Mouse (Mus musculus) heart, embryonic 12.5 days (tissue): ENCODE results near the gene Gas2l3. TPM values are rescaled to one million over a fixed set of nuclear protein-coding genes. Genes with fewer than 3 reads are reported as not detected.

Experiments
- ATAC-seq: fragments of 200-750 bp; cut with Nextera tagmentation; 2 replicates; pipeline ENCODE4 v1.8.0; 2017; ENCODE audit warnings: moderate TSS enrichment, moderate library complexity; ENCODE audit not compliant: insufficient number of reproducible peaks, low FRiP score
- H3K27ac ChIP-seq: fragments of 300-500 bp; sonication (generic); 2 replicates; pipeline ENCODE4 v1.5.1; 2016; ENCODE audit warnings: mild to moderate bottlenecking, moderate library complexity; ENCODE audit not compliant: poor library complexity, severe bottlenecking
- H3K27me3 ChIP-seq: fragments of 300-500 bp; sonication (generic); replicated peaks from 2 replicates; pipeline ENCODE4 v1.6.1; 2016; ENCODE audit warnings: mild to moderate bottlenecking, moderate library complexity
- H3K36me3 ChIP-seq: fragments of 300-500 bp; sonication (generic); 2 replicates; pipeline ENCODE4 v1.6.1; 2016; ENCODE audit warnings: mild to moderate bottlenecking, moderate library complexity
- H3K4me1 ChIP-seq: fragments of 300-500 bp; sonication (generic); replicated peaks from 2 replicates; pipeline ENCODE4 v1.6.1; 2016; ENCODE audit warnings: mild to moderate bottlenecking
- H3K4me2 ChIP-seq: fragments of 300-500 bp; sonication (generic); 2 replicates; pipeline ENCODE4 v1.6.1; 2016; ENCODE audit warnings: mild to moderate bottlenecking, moderate library complexity
- H3K4me3 ChIP-seq: fragments of 300-500 bp; sonication (generic); 2 replicates; pipeline ENCODE4 v1.5.1; 2016; ENCODE audit warnings: mild to moderate bottlenecking
- H3K9ac ChIP-seq: fragments of 300-500 bp; sonication (generic); 2 replicates; pipeline ENCODE4 v1.6.1; 2016; ENCODE audit warnings: mild to moderate bottlenecking, moderate library complexity
- H3K9me3 ChIP-seq: fragments of 300-500 bp; sonication (generic); replicated peaks from 2 replicates; pipeline ENCODE4 v1.6.1; 2016; ENCODE audit warnings: mild to moderate bottlenecking, moderate library complexity
- WGBS: fragments of 180-500 bp; shearing (Covaris S2); methylation state at CpG from one replicate; pipeline ENCODE4 v1.1.7; 2016; 5-methylcytosine and 5-hydroxymethylcytosine counted together
- polyA plus RNA-seq: library from polyadenylated mRNA; unstranded; fragments of >200 nt; fragmentation: Nextera tagmentation; extraction: Ambion mirVana; gene quantifications from 2 replicates; pipeline ENCODE4 v1.2.1, GENCODE M21; 2016

Gas2l3 gene
- polyA plus RNA-seq = 27.4 and 28.1 TPM in 2 replicates

DNA sequence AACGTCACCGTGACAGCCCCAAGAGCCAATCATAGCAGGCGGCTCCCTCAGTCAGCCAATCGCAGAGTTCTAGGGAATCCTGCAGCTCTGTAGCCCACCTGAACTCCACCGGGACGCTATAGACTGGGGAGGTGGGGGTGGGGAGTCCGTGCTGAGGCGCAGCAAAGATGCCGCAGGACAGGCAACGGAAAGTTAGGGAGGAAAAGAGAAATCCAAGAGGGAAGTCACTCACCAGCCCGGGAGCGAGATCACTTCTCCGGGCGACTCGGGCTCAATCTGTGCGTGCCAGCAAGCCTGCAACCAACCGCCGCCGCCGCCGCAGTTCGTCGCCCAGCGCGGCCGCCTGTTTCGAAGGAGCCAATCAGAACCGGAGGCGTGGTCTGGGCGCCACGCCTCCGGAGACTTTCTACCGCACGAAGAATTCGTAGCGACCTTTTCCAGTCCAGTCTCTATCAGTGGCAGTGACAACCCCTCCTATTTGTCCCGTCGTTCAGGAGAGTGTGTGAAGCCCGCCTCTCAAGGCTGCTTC lies at the start of gene Gas2l3:
Gas2l3 (minus strand) TSS at position 345 of the 529 bp plus-strand sequence.
- Histone ChIP-seq H3K27me3 (no peaks in the 10 kb centered on the region), H3K4me2 (peak within 1 kb of the TSS; percentile 84), H3K27ac (peak within 1 kb of the TSS; percentile 62), H3K4me1 (peaks cover 23% of the 10 kb centered on the region), H3K36me3 (peaks cover 11% of the 10 kb centered on the region; the same call in 1 of the 2 replicates), H3K9me3 (no peaks in the 10 kb centered on the region), H3K4me3 (peak within 1 kb of the TSS; percentile 73), H3K9ac (peak within 1 kb of the TSS; percentile 70)
- under 1% methylated on average over 39 of the region's 39 CpGs for WGBS
- ATAC-seq = peak; percentile 92

- Histone ChIP-seq H3K36me3 (no peaks in the 10 kb centered on the region), H3K27me3 (no peaks in the 10 kb centered on the region), H3K9ac (no peak overlapping the region), H3K4me3 (no peak overlapping the region), H3K4me2 (no peak overlapping the region), H3K9me3 (no peaks in the 10 kb centered on the region), H3K4me1 (no peaks in the 10 kb centered on the region), H3K27ac (no peak overlapping the region)
- WGBS = 52% methylated on average over 3 of the region's 3 CpGs
- ATAC-seq = no peak
Observed at GRCm38 (mm10) chr10:89491321-89491720, 47.6 kb upstream of the Gas2l3 start.

- Histone ChIP-seq H3K36me3 (no peaks in the 10 kb centered on the region), H3K4me1 (no peaks in the 10 kb centered on the region), H3K9ac (no peak overlapping the region), H3K27ac (no peak overlapping the region), H3K27me3 (no peaks in the 10 kb centered on the region), H3K9me3 (no peaks in the 10 kb centered on the region), H3K4me3 (no peak overlapping the region), H3K4me2 (no peak overlapping the region)
- no peak for ATAC-seq
- 80% methylated on average over 3 of the region's 3 CpGs for WGBS
Observed at GRCm38 (mm10) chr10:89490250-89490649, 46.5 kb upstream of the Gas2l3 start.

DNA sequence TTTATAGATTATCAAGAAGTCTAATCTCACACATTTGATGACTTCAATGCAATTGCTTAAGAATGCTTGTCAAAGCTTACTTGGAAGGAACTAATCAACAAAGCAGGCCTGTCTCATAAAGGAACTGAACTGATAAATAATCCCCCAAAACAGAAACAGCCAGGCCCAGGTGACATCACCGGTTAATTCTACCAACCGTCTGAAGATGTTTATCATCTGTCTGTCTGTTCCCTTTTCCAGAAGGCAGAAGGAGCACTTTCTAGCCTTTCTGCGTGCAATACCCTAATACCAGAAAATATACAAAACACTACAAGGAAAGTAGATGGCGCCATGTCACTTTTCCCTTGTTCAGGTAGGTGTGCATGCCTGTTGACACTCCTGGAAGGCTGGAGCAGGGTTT lies 45.7 kb upstream of the Gas2l3 start:
- H3K4me2 ChIP-seq = no peak overlapping the region
- no peaks in the 10 kb centered on the region for H3K9me3 ChIP-seq
- ATAC-seq = no peak
- no peak overlapping the region for H3K9ac ChIP-seq
- H3K27me3 ChIP-seq = no peaks in the 10 kb centered on the region
- no peak overlapping the region for H3K27ac ChIP-seq
- H3K4me1 ChIP-seq = no peaks in the 10 kb centered on the region
- H3K4me3 ChIP-seq = no peak overlapping the region
- 63% methylated on average over 4 of the region's 4 CpGs for WGBS
- H3K36me3 ChIP-seq = no peaks in the 10 kb centered on the region

DNA sequence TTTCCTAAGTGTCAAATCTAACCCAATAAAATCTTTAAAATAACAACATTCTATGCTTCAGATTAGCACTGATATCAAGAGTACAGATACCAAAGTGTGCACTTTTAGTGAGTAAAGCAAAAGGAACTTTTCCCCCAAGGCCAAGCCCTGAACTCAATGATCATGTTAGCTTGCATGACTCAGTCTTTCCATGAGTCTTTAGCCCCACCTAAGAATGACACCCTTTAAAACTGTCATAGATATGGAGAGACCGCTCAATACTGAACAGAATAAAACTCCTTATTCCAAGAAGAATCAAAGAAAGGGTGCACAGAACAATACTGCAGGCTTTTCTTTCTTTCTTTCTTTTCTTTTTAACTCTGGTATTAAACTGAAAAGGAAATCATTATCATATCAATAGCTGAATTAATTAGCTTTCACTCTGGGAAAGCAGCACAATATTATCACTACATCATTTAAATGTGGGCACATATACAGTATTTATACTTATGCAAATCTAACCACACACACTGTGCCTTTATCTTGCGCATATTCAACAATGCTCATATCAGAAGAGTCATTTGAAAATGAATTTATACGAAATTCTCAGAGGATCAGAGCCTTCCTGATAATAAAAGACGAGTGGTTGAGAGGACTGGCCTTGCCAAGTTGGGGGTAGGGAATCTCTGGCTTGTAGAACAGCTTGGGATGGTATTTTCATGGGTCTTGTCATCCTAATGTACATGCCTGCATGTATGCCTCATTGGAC lies 43.4 kb upstream of the Gas2l3 start:
- WGBS = 57% methylated on average over 4 of the region's 4 CpGs
- no peak for ATAC-seq
- H3K9ac ChIP-seq = no peak overlapping the region
- no peak overlapping the region for H3K4me3 ChIP-seq
- no peak overlapping the region for H3K27ac ChIP-seq
- H3K4me2 ChIP-seq = no peak overlapping the region
- no peaks in the 10 kb centered on the region for H3K27me3 ChIP-seq
- H3K9me3 ChIP-seq = no peaks in the 10 kb centered on the region
- no peaks in the 10 kb centered on the region for H3K4me1 ChIP-seq
- no peaks in the 10 kb centered on the region for H3K36me3 ChIP-seq

DNA sequence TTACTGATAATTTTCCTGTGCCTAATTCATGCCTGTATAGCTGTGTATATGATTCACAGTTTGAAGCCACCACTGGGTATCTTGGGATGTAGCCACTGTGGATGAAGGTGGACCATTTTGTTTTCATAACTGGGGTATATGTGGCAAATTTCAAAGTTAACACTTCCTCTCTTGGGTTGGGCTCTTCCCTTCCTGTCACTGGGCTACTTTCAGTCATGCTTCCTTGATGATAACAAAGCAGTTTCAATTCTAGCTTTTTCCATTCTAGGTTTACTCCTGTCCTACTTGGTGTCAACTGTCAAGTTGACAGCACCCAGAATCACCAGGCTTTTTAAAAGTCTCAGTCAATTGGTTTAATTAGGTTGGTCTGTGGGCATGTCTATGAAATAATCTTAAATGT lies 41.1 kb upstream of the Gas2l3 start:
- no peak for ATAC-seq
- H3K27me3 ChIP-seq = no peaks in the 10 kb centered on the region
- H3K9ac ChIP-seq = no peak overlapping the region

DNA sequence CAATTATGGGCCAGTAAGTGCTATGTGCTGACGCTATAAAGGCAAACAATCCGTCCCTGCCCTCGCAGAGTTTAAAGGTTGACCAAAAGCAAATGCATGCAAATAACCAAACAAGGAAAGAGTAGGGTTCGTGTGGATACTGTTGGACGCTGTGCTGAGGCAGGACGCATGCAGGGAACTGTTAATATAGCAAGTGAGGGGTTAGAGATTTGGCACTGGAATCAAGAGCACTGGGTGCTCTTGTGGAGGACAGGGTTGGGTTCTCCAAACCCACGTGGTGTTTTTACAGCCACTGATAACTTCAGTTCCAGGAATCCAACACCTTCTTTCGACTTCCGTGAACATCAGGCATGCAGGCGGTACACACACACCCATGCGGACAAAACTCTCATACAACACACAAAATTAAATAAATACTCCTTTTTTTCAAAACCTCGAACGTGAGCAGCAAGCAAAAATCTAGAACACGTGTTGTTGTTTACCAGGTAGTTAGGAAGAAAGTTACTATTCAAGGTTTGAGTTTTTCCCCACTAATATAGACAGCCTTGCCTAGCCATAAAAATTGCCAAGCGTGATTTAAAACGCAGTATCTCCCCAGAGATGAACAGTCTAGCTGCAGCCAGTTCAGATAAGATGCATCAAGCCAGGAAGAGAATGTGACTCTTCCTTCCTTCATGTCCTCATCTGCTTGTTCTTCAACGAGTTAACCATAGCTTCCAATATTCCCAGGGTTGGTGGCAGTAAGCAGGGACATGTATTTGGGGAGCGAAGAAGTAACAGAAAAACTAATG lies 40.2 kb upstream of the Gas2l3 start:
- Histone ChIP-seq H3K36me3 (no peaks in the 10 kb centered on the region), H3K27me3 (no peaks in the 10 kb centered on the region), H3K4me2 (no peak overlapping the region), H3K27ac (no peak overlapping the region), H3K4me1 (no peaks in the 10 kb centered on the region), H3K9ac (no peak overlapping the region), H3K9me3 (no peaks in the 10 kb centered on the region), H3K4me3 (no peak overlapping the region)
- no peak for ATAC-seq
- WGBS = 81% methylated on average over 18 of the region's 18 CpGs

More for the DNA sequence above, 41.1 kb upstream of the Gas2l3 start:
- Histone ChIP-seq H3K4me1 (no peaks in the 10 kb centered on the region), H3K4me2 (no peak overlapping the region), H3K27ac (no peak overlapping the region), H3K36me3 (no peaks in the 10 kb centered on the region), H3K4me3 (no peak overlapping the region), H3K9me3 (no peaks in the 10 kb centered on the region)

DNA sequence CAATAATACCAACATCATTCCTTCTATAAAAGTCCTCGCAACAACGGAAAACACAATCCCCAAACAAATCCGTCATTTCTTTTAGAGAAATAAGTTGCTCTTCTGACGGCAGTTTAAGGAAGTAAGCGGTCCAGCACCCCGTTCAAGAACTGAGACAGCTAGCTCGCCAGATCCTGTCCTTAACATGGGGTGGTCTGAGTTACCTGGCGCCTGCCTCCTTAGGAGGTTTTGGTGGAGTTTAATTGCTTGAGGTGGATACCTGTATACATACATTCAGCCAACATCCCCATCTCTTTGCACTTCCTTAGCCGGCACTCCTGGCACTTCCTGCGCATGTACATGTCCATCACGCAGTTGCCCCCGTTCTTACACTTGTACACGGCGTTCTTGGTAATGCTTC lies 39.3 kb upstream of the Gas2l3 start:
- Histone ChIP-seq H3K4me2 (no peak overlapping the region), H3K36me3 (no peaks in the 10 kb centered on the region), H3K27ac (no peak overlapping the region), H3K4me3 (no peak overlapping the region), H3K9me3 (no peaks in the 10 kb centered on the region), H3K9ac (no peak overlapping the region), H3K27me3 (no peaks in the 10 kb centered on the region), H3K4me1 (no peaks in the 10 kb centered on the region)
- no peak for ATAC-seq
- WGBS = 89% methylated on average over 14 of the region's 14 CpGs

DNA sequence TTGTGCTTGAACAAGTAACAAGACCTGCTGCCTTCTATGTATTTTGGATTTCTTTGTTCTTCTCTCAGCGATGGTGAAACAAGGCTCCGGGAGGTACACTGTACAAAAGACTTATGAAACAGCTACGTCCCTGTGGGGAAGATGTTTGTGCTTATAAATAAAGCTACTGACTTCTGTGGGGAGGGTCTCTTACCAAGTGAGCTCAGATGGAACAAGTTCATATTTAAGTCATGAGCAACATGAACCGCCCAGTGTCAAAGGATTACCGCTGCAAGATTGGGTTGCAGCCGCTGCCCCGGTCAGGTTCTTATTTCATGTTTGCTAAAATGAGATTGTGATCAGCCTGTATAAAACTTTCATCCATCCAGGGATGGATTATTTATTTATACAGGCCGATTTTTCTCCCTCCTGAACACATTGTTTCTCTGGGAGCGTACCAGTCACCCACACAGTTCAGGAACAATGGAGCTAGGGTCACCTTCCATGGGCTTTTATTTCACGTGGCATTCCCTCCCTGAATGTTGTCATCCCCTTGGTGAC lies 38.4 kb upstream of the Gas2l3 start:
- Histone ChIP-seq H3K4me3 (no peak overlapping the region), H3K9ac (no peak overlapping the region), H3K9me3 (no peaks in the 10 kb centered on the region), H3K4me2 (no peak overlapping the region), H3K4me1 (no peaks in the 10 kb centered on the region), H3K27me3 (no peaks in the 10 kb centered on the region), H3K36me3 (no peaks in the 10 kb centered on the region), H3K27ac (no peak overlapping the region)
- WGBS = 81% methylated on average over 10 of the region's 10 CpGs
- no peak for ATAC-seq

- no peak overlapping the region for H3K9ac ChIP-seq
- H3K27me3 ChIP-seq = no peaks in the 10 kb centered on the region
- 61% methylated on average over 7 of the region's 7 CpGs for WGBS
- no peaks in the 10 kb centered on the region for H3K9me3 ChIP-seq
- H3K27ac ChIP-seq = no peak overlapping the region
- H3K4me3 ChIP-seq = no peak overlapping the region
- no peaks in the 10 kb centered on the region for H3K4me1 ChIP-seq
- H3K4me2 ChIP-seq = no peak overlapping the region
- ATAC-seq = no peak
- H3K36me3 ChIP-seq = no peaks in the 10 kb centered on the region
Observed at GRCm38 (mm10) chr10:89481638-89482037, 37.9 kb upstream of the Gas2l3 start.

GRCm38 (mm10) chr10:89478766-89479165 lies 35.0 kb upstream of the Gas2l3 start:
- no peak overlapping the region for H3K9ac ChIP-seq
- H3K36me3 ChIP-seq = no peaks in the 10 kb centered on the region
- no peaks in the 10 kb centered on the region for H3K9me3 ChIP-seq
- no peak for ATAC-seq
- H3K27me3 ChIP-seq = no peaks in the 10 kb centered on the region
- H3K4me3 ChIP-seq = no peak overlapping the region
- H3K4me2 ChIP-seq = no peak overlapping the region
- 85% methylated on average over 8 of the region's 8 CpGs for WGBS
- H3K27ac ChIP-seq = no peak overlapping the region
- no peaks in the 10 kb centered on the region for H3K4me1 ChIP-seq
